Mouse (Mus musculus) midbrain, embryonic 14.5 days (tissue): ENCODE measurements around the gene Dnm1. TPM values are rescaled to one million over a fixed set of nuclear protein-coding genes. Genes with fewer than 3 reads are reported as not detected.
"Not testable (repeated sequence)": the region's sequence is repeated elsewhere in the genome, so short reads cannot be mapped to it uniquely, and the experiment has no call there.

Experiments used
- ATAC-seq: fragments of 200-750 bp; cut with Nextera tagmentation; 2 replicates; pipeline ENCODE4 v1.8.0; 2017; ENCODE audit warnings: moderate number of reproducible peaks, moderate library complexity; ENCODE audit not compliant: low FRiP score, low TSS enrichment
- DNase-seq: peaks from one replicate; pipeline ENCODE4 v3.0.0-alpha.2; 2015
- H3K27ac ChIP-seq: fragments of 300-500 bp; sonication (generic); replicated peaks from 2 replicates; pipeline ENCODE4 v1.5.1; 2014; ENCODE audit warnings: mild to moderate bottlenecking, low read depth, low read length, moderate library complexity
- H3K27me3 ChIP-seq: fragments of 300-500 bp; sonication (generic); 2 replicates; pipeline ENCODE4 v1.6.1; 2014; ENCODE audit warnings: low read length, control low read depth, mixed read lengths; ENCODE audit not compliant: control insufficient read depth, insufficient read depth
- H3K36me3 ChIP-seq: fragments of 300-500 bp; sonication (generic); 2 replicates; pipeline ENCODE4 v1.6.1; 2014; ENCODE audit warnings: low read length, control low read depth; ENCODE audit not compliant: control insufficient read depth, insufficient read depth
- H3K4me1 ChIP-seq: fragments of 300-500 bp; sonication (generic); 2 replicates; pipeline ENCODE4 v1.6.1; 2014; ENCODE audit warnings: mild to moderate bottlenecking, antibody characterized with exemption, low read length, control low read depth; ENCODE audit not compliant: control insufficient read depth, insufficient read depth
- H3K4me2 ChIP-seq: fragments of 300-500 bp; sonication (generic); 2 replicates; pipeline ENCODE4 v1.6.1; 2014; ENCODE audit warnings: mild to moderate bottlenecking, low read length, moderate library complexity
- H3K4me3 ChIP-seq: fragments of 300-500 bp; sonication (generic); replicated peaks from 2 replicates; pipeline ENCODE4 v1.5.1; 2014; ENCODE audit warnings: low read depth, low read length
- H3K9ac ChIP-seq: fragments of 300-500 bp; sonication (generic); replicated peaks from 2 replicates; pipeline ENCODE4 v1.6.1; 2014; ENCODE audit warnings: mild to moderate bottlenecking, low read length, moderate library complexity
- H3K9me3 ChIP-seq: fragments of 300-500 bp; sonication (generic); 2 replicates; pipeline ENCODE4 v1.6.1; 2016; ENCODE audit warnings: low read length, control low read depth, mixed read lengths; ENCODE audit not compliant: control insufficient read depth
- WGBS: fragments of 180-500 bp; shearing (Covaris S2); extraction: QIAGEN DNeasy Blood & Tissue Kit; methylation state at CpG from one replicate; pipeline ENCODE4 v1.1.7; 2014; 5-methylcytosine and 5-hydroxymethylcytosine counted together
- polyA plus RNA-seq: library from polyadenylated mRNA; unstranded; fragments of >200 nt; fragmentation: Nextera tagmentation; extraction: Ambion mirVana; gene quantifications from 2 replicates; pipeline ENCODE4 v1.2.1, GENCODE M21; 2014

The Dnm1 gene
- polyA plus RNA-seq, 1 experiment from 2014 or later, result 90.6 TPM

DNA sequence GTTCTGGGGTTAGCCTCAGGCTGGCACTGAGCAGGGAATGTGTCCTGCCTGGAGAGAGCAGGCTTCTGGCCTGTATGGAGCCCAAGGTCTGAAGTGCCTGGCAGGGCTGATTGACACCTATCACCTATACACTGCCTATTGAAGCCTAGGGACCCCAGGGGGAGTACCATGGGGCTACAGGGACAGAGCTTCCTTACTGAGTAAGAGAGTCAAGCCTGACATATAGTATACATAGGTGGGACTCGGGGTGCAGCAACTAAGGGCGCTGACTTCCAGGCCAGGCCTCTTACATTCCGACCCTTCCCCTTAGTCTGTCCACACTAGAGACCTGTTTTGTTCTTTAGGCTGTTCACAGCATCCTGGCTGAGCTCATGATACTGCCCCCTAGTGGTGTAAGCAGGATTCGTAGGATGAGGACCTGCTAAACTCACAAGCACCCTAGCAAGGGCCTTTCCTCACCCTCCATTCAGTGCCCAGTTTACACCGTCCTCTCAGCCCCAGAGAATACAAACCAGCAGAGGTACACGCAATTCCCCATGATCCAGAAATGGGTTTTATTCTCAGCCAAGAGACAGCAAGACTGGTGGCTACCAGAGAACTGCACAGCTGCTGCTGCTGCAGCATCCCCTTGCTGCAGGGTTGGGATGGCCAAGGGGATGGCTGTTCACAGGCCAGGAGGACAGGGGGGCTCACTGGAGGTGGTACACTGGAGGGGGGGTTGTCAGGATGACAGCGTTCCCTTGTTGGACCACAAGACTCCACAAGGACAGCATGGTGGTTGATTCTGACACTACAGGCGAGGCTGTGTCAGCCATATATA is 45.0 kb downstream of the Dnm1 start:
- peaks cover 6% of the 10 kb centered on the region; the same call in 1 of the 2 replicates for H3K27me3 ChIP-seq
- peak; percentile 87 for DNase-seq
- H3K9me3 ChIP-seq, result no peaks in the 10 kb centered on the region
- H3K4me1 ChIP-seq, result peaks cover 8% of the 10 kb centered on the region
- H3K9ac ChIP-seq, result no peak overlapping the region
- WGBS, result 46% methylated on average over 8 of the region's 8 CpGs
- H3K4me3 ChIP-seq, result no peak overlapping the region
- H3K36me3 ChIP-seq, result peaks cover 85% of the 10 kb centered on the region
- H3K27ac ChIP-seq, result no peak overlapping the region
- H3K4me2 ChIP-seq, result no peak overlapping the region
- no peak for ATAC-seq

DNA sequence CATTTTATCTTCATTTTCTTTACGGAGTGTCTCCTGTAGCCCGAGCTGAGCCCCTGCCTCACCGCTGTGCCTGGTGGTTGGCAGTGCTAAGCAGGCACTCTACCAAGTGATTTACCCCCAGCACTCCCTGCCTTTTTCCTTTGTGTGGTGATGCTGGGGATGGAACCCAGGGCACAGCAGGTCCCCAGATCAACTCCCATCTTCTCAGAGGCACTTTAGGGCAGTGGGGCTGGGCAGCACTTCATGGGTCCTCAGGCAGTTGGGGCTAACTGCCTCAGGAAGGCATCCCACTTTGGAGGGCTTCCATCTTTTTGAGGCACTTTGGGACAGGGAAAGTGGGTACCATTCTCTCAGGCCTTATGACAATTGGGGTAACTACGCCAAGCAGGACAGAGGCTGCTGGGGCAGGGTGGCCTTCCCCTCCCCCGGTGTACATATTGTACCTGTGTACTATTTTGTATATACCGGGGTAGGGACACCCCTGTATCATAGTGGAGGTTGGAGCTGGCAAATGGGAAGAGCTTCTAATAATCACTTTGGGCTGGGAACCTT is 45.8 kb downstream of the Dnm1 start:
- H3K9ac ChIP-seq, result no peak overlapping the region
- 96% methylated on average over 6 of the region's 6 CpGs for WGBS
- no peak for DNase-seq
- H3K27me3 ChIP-seq, result peaks cover 6% of the 10 kb centered on the region; the same call in 1 of the 2 replicates
- H3K27ac ChIP-seq, result no peak overlapping the region
- no peak overlapping the region for H3K4me3 ChIP-seq
- no peak overlapping the region for H3K4me2 ChIP-seq
- no peaks in the 10 kb centered on the region for H3K9me3 ChIP-seq
- no peak for ATAC-seq
- H3K4me1 ChIP-seq, result peaks cover 8% of the 10 kb centered on the region
- peaks cover 90% of the 10 kb centered on the region for H3K36me3 ChIP-seq

DNA sequence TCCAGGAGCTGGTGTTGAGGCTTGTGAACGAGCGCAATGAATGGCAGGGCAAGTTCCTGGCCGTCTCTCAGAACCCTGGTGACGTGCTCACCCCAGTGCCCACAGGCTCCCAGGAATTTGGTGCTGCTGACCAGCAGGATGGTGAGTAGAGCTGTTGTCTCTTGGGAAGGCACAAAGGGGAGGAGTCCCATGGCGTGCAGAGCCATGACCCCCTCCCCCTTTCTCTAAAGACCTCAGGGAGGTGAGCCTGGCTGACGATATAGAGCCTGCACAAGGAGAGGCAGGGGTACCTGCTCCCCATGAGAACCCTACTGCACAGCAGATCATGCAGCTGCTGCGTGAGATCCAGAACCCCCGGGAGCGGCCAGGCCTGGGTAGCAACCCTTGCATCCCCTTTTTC is 47.0 kb downstream of the Dnm1 start:
- H3K27me3 ChIP-seq, result no peaks in the 10 kb centered on the region
- WGBS, result 91% methylated on average over 9 of the region's 9 CpGs
- H3K4me1 ChIP-seq, result no peaks in the 10 kb centered on the region
- no peak overlapping the region for H3K4me2 ChIP-seq
- H3K9me3 ChIP-seq, result no peaks in the 10 kb centered on the region
- peaks cover 98% of the 10 kb centered on the region for H3K36me3 ChIP-seq
- ATAC-seq (no peak), DNase-seq (no peak)
- H3K9ac ChIP-seq, result 0 out of 2 replicates have a peak overlapping the region, but pooled peaks have one; percentile 6
- no peak overlapping the region for H3K27ac ChIP-seq
- H3K4me3 ChIP-seq, result no peak overlapping the region

DNA sequence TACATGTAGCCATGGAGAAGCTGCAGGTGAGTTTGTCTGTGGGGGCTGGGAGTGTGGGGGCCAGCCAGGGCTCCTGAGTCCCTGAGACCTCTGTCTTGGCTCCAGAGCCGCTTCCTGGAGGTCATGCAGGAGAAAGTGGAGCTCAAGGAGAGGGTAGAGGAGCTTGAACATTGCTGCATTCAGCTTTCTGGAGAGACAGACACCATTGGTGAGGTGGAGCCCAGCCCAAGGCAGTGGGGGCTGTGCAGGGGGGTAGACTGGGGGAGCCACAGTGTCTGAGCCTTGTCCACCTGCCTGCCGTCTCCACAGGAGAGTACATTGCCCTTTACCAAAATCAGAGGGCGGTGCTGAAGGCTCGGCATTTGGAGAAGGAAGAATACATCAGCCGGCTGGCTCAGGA is 47.5 kb downstream of the Dnm1 start:
- ATAC-seq (no peak), DNase-seq (no peak)
- 90% methylated on average over 5 of the region's 5 CpGs for WGBS
- Histone ChIP-seq H3K4me1 (no peaks in the 10 kb centered on the region), H3K27ac (no peak overlapping the region), H3K36me3 (peaks cover 98% of the 10 kb centered on the region), H3K4me2 (no peak overlapping the region), H3K9ac (no peak overlapping the region), H3K9me3 (no peaks in the 10 kb centered on the region), H3K4me3 (no peak overlapping the region), H3K27me3 (no peaks in the 10 kb centered on the region)

DNA sequence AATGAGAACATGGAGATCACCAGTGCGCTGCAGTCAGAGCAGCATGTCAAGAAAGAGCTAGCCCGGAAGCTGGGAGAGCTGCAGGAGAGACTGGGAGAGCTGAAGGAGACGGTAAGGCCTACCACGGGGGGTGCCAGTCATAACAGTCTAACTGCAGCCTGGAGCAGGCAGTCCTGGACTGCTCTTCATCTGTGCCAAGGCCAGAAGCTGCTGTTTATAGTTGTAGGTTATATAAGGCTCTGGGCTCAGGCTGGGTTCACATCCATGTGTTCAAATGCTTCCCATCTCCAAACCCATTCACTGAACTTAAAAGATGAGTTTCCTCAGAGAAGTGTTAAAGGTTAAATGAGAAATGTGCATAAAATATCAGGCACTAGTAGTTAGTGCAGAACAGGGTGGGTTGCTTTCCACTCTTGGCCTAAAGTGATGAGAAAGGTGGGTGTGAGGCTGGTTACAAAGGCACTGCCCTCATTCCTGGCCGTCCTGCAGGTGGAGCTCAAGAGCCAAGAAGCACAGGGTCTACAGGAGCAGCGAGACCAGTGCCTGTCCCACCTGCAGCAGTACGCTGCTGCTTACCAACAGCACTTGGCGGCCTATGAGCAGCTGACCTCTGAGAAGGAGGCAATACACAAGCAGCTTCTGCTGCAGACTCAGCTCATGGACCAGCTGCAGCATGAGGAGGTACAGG is 48.8 kb downstream of the Dnm1 start:
- Histone ChIP-seq H3K36me3 (peaks cover 96% of the 10 kb centered on the region), H3K4me2 (no peak overlapping the region), H3K4me1 (no peaks in the 10 kb centered on the region), H3K27ac (no peak overlapping the region), H3K9ac (no peak overlapping the region), H3K9me3 (no peaks in the 10 kb centered on the region), H3K27me3 (no peaks in the 10 kb centered on the region), H3K4me3 (no peak overlapping the region)
- ATAC-seq (no peak), DNase-seq (peak; percentile 66)
- 57% methylated on average over 8 of the region's 8 CpGs for WGBS

DNA sequence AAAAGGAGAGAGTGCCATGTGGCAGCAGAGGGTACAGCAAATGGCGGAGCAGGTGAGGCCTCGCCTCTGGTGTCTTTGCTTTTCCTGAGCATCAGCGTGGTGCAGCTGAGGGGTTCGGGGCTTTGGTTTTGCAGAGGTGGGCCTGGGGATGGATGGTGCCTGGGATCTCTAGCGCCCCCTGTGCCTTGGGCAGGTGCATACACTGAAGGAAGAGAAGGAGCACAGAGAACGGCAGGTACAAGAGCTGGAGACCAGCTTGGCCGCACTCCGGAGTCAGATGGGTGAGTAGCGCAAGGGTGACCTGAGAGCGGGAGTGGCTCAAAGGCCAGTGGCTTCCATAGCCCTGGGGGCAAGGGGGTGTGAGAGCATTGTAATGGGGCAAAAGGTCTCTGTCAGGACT is 50.2 kb downstream of the Dnm1 start:
- H3K4me1 ChIP-seq, result no peaks in the 10 kb centered on the region
- ATAC-seq (no peak), DNase-seq (no peak)
- H3K27ac ChIP-seq, result no peak overlapping the region
- no peak overlapping the region for H3K4me2 ChIP-seq
- H3K4me3 ChIP-seq, result no peak overlapping the region
- no peaks in the 10 kb centered on the region for H3K27me3 ChIP-seq
- no peak overlapping the region for H3K9ac ChIP-seq
- H3K36me3 ChIP-seq, result peaks cover 97% of the 10 kb centered on the region
- WGBS, result 90% methylated on average over 9 of the region's 10 CpGs
- H3K9me3 ChIP-seq, result no peaks in the 10 kb centered on the region

DNA sequence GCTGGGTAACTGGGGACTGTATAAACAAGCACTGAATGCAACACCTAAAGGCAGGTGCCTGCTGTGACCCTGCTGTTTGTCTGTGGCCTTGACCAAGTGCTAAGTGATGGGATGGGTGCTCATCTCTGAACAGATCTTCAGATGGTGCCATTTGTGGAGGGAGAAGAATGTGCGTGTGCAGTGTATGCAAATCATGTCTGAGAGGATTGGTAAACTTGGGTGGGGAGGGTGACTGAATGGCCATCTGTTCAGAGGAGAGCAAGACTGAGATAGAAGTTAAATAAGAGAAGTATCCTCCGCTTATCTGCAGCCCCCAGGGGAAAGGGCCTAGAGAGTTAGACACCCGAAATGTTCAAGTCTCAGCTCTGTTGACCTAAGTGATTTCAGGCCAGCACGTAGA is 53.7 kb downstream of the Dnm1 start:
- H3K4me3 ChIP-seq, result no peak overlapping the region
- H3K9me3 ChIP-seq, result no peaks in the 10 kb centered on the region
- DNase-seq, result no peak
- no peak overlapping the region for H3K27ac ChIP-seq
- no peaks in the 10 kb centered on the region for H3K27me3 ChIP-seq
- H3K4me2 ChIP-seq, result no peak overlapping the region
- no peak for ATAC-seq
- no peak overlapping the region for H3K9ac ChIP-seq
- H3K36me3 ChIP-seq, result peaks cover 84% of the 10 kb centered on the region
- 91% methylated on average over 4 of the region's 4 CpGs for WGBS
- H3K4me1 ChIP-seq, result no peaks in the 10 kb centered on the region

DNA sequence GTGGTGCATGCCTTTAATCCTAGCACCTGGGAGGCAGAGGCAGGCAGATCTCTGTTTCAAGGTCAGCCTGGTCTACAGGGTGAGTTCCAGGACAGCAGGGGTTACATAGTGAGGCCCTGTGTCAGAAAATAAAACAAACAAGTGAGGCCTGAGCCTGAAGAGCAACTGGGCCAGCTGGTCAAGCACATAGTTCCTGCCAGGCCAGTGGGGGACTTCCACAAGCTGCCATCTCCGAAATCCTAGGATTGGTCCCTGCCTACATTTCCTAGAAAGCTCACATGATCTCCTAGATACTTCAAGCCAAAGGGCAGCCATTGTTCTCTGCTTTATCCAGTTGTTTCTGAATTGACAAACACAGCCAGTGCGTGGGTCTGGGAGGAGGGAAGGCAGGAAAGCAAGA is 57.3 kb downstream of the Dnm1 start:
- not testable (repeated sequence) for H3K4me3 ChIP-seq, DNase-seq, H3K27ac ChIP-seq, ATAC-seq, H3K9ac ChIP-seq, H3K4me1 ChIP-seq, H3K27me3 ChIP-seq, H3K4me2 ChIP-seq, H3K9me3 ChIP-seq
- peaks cover 69% of the 10 kb centered on the region for H3K36me3 ChIP-seq
- 95% methylated on average over 2 of the region's 2 CpGs for WGBS
